Mouse (Mus musculus) heart, adult 9 months (tissue): ENCODE measurements around the gene Galnt6.

Experiments used
- DNase-seq, 2 experiments: peaks; one replicate each; pipeline ENCODE4 v3.0.0; 2022; ENCODE audit warnings: low spot score in 2 of 2

Gene Galnt6

DNA sequence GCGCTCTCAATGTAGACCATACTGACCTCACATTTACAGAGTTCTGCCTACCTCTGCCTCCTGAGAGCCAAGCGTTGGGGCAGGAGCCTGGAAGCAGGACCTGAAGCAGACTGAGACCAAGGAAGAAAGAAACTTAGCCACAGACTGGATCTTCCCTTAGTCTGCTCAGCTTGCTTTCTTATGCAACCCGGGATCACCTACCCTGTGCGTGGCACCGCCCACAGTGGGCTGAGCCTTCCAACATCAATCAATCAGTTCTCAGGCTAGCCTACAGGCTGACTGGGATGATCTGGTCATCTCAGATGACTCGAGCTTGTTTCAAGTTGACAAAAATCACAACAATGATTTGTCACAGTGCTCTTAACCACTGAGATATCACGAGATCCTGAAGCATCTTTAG is 24.9 kb upstream of the Galnt6 start:
- no peak for DNase-seq

GRCm38 (mm10) chr15:100753045-100753444 is 23.9 kb upstream of the Galnt6 start:
- DNase-seq = no peak

DNA sequence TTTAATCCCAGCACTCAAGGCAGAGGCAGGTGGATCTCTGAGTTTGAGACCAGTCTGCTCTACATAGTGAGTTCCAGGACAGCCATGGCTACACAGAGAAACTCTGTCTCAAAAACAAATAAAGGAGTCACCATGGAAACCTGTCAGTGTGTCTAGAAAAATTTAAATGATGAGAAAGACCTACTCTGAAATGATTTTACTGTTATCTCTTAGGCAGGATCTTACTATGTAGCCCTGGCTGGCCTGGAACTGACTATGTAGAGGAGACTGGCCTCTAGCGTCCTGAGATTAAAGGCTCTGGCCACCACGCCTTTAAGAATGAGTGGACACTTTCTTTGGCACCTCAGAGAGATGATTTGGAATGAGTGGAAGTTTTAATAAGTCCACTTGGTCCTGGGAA is 23.3 kb upstream of the Galnt6 start:
- no peak for DNase-seq

DNA sequence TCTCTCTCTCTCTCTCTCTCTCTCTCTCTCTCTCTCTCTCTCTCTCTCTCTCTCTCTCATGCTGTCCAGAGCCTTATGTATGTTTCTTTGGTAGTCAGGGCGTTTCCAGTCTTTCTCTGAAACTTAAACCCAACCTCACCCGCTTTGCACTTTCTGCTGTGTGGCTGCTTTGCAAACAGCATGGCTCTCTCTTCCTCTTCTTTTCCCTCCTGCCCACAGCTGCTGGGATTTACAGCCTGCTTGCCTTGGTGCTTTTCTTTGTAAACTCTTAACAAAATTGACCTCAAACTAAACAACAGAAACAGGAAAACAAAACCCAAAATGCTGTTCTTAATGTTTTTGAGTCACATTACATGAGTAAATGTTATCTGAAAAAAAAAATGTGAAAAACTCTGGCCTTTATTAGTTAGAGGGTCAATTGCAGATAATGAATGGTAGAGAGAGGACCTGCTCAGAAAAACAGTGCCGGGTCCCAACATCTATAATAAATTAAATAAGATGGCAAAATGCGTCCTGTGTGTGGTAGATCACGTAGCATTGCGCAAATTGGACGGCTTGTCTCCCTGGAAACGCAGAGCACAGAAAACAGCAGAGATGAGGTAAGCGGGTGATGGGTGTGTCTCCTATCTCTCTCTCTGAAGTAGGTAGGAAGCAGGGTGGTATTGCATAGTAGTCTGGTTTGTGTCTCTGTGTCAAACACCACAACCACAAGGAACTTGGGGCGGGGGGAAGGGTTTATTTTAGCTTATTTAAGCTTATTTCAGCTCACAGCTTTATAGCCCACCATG is 20.8 kb upstream of the Galnt6 start:
- DNase-seq = no peak

- DNase-seq = no peak
These were observed 19.4 kb upstream of the Galnt6 start for GRCm38 (mm10) chr15:100748584-100748983.

DNA sequence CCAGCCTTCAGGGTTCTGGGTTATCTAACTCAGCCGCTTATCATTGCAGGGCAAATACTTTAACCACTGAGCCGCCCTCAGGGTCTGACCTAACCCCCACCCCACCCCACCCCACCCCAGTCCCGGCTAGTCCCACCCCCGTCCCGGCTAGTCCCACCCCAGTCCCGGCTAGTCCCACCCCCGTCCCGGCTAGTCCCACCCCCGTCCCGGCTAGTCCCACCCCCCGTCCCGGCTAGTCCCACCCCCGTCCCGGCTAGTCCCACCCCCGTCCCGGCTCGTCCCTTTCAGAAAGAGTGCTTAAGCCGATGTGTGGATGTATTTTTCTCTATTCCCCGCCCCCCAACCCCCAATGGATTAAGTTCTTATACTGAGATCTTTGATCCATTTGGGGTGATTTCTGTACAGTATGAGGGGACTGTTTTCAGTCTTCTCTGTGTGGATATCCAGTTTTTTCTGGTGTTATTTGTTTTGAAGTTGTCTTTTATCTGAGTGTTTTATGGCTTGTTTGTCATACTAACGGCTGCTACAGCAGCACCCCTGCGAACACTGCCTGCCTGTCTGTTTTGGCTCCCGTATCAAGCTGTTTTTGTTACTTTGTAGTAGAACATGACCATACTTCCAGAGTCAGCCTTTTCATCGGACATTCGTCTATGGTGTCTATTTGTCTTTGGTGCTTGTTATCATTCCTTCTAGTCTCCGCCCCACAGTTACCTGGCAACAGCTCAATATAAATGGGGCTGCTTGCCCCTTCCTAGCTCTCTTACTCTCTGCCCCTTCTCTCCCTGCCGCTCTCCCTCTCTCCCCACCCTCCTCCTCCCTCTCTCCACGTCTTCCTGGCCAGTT is 18.2 kb upstream of the Galnt6 start:
- no peak for DNase-seq

GRCm38 (mm10) chr15:100746478-100747120 is 17.4 kb upstream of the Galnt6 start:
- no peak for DNase-seq

DNA sequence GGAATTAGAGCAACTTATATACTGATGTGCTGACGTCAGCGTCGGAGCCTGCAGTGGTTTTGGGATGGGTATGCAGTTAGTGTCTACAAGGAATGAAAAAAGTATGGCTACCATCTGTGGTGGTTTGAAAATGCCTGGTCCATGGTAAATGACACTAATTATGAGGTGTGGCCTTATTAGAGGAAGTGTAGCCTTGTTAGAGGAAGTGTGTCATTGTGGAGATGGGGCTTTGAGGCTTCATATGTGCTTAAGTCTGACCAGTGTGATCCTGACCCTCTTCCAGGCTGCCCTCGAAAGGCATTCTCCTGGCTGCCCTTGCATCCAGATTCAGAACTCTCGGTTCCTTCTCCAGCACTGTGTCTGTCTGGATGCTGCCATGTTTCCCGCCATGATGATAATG is 14.1 kb upstream of the Galnt6 start:
- no peak for DNase-seq

- DNase-seq = no peak
These were observed 10.3 kb upstream of the Galnt6 start for GRCm38 (mm10) chr15:100739442-100739841.

- no peak for DNase-seq
These were observed 9.2 kb upstream of the Galnt6 start for GRCm38 (mm10) chr15:100738351-100738781.

DNA sequence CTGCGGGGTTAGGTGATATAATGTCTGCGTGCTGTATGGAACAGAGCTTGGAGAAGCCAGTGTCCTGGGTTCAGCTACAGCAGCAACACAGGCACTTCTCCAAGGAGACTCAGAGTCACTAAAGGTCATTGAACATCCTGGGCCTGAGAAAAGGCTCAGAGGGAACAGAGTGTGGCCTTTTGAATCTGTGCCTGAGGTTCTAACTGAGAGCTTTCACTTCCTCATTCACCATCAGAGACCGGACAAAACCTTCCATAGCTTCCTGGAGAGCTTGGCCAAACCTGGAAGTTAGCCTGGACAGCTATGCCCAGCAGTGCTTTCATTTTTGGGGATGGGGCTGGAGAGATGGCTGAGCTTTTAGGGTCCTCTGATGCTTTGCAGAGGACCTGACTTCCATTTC is 8.5 kb upstream of the Galnt6 start:
- peak in 1 of 2 experiments; percentile 46 for DNase-seq

GRCm38 (mm10) chr15:100735953-100736300 is 6.8 kb upstream of the Galnt6 start:
- DNase-seq = no peak

DNA sequence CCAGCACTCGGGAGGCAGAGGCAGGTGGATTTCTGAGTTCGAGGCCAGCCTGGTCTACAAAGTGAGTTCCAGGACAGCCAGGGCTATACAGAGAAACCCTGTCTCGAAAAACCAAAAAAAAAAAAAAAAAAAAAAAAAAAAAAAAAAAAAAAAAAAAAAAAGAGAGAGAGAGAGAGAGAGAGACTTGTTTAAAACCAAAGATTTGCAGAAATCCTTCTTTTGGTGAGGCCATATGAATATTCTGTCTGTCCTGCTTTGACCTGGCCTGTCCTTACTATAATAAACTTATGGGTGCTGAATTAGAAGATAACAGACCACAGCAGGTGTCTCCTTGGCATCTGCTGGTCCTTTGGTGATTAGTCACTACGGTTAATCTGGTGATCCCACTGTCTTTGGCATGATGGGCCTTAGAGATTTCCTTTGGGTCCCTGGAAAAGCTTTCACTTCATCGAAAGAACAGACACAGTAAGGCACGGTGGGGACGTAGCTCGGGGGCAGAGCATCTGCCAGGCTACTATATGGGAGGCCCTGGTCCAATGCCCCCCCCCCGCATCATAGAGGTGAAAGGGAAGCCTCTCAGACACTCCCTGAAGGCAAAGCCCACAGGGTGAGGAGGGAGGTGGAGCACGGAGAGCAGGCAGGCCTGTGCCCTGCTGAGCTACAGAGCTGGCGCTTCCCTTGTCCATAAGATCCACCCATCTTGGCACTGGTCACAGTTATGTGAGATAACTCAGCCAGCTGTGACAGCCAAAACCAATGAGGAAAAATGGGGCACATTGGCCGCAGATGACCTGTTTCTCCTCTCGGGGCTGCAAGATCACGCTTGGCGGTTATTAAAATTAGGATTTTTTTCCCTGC is 6.1 kb upstream of the Galnt6 start:
- DNase-seq = peak in 1 of 2 experiments; percentile 21

DNA sequence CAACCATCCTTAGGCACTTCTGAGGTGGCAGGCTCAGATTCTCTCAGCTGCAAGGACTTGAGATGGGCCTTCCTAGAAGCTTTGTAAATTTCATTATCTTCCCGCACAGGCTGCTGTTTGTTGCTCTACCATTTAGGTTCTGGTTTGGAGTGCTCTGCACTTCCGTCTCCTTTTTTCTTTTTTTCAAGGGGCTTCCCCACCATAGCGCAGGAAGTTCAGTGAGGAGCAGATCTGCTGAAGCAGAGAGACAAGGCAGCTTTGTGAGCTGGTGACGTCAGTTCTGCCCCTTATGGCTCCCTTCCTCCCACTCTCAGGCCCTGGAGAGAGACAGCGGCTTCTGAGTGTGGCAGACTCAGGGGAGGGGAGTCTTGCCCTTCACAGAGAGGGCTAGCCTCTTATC is 3.4 kb upstream of the Galnt6 start:
- DNase-seq = peak in 1 of 2 experiments; percentile 36

DNA sequence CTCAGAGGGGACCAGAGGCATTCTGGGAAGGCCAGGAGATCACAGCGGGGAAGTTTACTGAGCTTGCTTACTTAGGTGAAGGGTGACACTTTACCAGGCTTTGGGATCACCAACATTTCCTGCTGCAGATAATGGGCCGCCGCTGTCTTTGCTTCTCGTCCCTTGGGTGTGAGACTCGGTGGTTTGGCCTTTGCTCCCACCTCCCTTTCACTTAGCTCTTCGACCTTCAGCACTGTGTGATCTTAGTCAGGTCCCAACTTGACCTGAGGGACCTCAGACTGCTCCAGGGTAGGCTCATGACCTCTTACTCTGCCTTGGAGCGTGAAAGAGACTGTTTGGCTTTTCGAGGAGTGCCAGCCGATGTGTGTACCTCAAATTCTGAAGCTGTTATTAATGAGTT is 1.9 kb upstream of the Galnt6 start:
- DNase-seq = no peak

GRCm38 (mm10) chr15:100728586-100728985 is 590 bp downstream of the Galnt6 start:
- DNase-seq = no peak

DNA sequence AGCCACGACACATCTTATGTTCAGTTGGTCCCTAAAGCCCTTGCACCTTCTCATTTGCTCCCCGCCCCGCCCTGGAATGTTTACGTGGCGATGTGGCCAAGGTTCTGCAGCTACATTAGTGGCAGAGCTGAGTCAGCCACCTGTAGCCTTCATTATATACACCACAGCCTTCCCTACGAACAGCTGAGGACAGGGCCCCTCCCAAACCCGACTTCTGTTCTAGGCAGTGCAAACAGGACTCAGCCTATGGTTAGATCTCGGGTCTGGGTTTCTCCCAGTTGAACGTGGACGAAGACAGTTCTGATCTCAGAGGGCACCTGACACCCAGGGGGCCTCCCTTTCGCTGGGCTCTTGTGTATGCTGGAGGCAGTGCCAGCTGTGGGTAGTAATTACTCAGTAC is 1.3 kb downstream of the Galnt6 start:
- no peak for DNase-seq

DNA sequence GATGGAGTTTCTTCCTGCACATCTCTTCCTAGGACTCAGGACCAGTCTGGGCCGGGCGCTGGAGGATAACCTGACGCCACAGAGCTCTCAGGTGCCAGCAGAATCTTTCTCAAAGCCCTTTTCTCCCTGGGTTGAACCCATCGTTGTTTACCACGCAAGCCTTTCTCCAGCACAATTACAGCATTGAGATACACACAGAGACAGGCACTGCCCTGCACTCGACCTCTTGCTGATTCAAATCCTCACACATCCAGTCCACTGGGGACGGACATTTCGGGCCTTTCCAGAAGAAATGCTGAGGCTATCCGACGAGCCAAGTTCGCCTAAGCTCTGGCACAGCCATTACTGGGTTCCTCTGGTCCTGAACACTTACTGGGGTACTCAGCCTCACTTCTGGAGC is 2.5 kb downstream of the Galnt6 start:
- no peak for DNase-seq

- no peak for DNase-seq
These were observed 5.7 kb downstream of the Galnt6 start for GRCm38 (mm10) chr15:100723505-100723904.

DNA sequence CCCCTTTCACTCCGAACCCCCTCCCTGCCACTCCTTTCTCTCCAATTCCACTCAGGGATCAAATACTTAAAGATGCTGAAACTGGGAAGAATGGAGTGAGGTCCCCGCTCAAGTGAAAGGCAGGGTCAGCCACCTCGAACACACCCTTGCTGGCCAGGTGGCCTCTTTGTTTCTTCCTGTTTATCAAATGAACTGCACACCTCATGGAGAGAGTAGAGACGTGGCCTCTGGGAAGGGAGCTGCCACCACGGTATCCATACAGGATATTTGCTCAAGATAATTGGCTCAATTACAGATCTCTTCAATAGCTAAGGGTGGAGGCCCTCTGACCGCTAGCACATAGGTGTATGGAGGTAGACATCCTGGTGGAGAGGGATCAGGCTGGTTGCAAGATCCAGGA is 6.6 kb downstream of the Galnt6 start:
- no peak for DNase-seq

DNA sequence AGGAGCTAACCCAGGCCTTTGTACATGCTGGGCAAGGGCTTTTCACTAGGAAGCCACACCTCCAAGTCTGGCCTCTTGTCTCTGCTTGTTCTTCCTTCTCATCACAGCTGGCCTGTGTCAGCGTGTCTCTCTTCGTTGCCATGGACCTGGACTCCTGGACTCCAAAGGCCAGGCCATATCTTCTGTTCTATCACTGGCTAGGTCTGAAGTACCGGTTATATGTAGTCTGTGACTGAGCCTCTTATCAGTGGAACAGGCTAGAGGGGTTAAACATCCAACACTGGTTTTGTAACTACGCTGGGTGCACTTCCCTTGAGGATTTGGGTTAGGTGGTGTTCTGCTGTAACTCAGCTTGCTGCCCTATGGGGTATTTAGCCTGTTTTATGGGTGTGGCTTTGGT is 7.2 kb downstream of the Galnt6 start:
- no peak for DNase-seq

DNA sequence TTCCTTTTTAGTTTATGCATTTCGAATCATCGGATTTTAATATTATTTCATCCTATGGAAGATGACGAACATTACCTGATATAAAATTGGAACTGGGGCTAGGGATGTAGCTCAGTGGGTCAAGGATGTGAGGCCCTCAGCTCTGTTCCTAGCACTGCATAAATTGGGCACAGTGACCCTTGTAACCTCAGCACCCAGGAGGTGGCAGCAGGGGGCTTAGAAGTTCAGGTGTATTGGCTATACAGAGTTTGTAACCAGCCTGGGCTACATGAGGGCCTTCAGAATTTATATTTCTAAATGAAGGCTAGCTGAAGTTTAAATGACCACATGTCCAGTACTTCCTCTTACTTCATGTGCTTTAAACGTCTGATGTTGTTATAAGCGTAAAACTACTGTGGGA is 7.7 kb downstream of the Galnt6 start:
- no peak for DNase-seq
